Mouse (Mus musculus): ENCODE measurements around the gene Tsen2. TPM values are rescaled to one million over a fixed set of nuclear protein-coding genes. Genes with fewer than 3 reads are reported as not detected.

Tsen2 gene
- polyA plus RNA-seq, 1 experiment: 4.2 TPM

DNA sequence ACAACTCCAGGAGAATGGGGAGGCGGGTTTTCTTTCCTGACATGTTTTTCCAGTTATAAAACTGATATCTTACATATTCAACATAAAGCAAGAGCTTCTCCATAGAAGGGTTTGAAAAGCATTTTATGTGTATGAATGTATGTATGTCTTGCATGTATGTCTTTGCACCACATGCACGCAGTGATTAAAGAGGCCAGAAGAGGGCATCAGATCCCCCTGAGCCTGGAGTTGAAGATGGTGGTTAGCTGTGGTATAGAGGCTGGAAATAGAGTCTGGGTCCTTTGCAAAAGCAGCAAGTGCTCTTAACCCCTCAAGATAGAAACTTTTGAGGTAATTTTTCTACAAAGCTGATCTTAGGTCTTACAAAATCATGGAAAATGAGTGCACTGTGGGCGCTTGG lies 64.7 kb downstream of the Tsen2 start:
- 83% methylated on average over 3 of the region's 3 CpGs for whole genome bisulfite sequencing
- DNase-seq: no peak
- peak; percentile 43 for TF ChIP-seq CTCF (IDR thresholded peaks at IDR 0.05; ENCODE audit: insufficient read depth, low read length)
- TF ChIP-seq POLR2A (IDR thresholded peaks at IDR 0.05; ENCODE audit: borderline replicate concordance, extremely low read depth, low read depth, low read length): no peak

DNA sequence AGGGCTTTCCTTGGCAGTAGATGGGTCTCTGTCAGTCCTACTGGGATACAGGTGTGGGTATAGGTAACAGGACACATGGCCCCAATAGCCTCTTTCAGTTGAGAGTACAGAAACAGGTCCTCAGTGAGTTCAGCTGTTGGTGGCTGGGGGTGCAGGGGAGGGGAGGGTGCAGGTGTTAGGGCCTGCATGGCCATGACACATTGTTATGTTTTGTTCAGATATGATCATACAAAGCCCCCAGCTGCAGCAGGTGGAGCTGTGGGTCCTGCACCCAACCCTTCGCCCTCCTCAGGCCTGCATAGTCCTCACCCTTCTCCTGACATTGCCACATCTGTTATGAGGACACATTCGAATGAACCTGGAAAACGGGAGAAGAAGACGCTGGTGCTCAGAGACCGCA lies 65.8 kb downstream of the Tsen2 start:
- TF ChIP-seq CTCF (IDR thresholded peaks at IDR 0.05; ENCODE audit: insufficient read depth, low read length) (no peak), POLR2A (IDR thresholded peaks at IDR 0.05; ENCODE audit: borderline replicate concordance, extremely low read depth, low read depth, low read length) (no peak)
- WGBS: 92% methylated on average over 5 of the region's 5 CpGs
- no peak overlapping the region for H3K4me3 ChIP-seq (replicated peaks; ENCODE audit: extremely low read depth, low read depth, low read length)
- no peak for DNase-seq
- no peaks in the 10 kb centered on the region; the same call in 1 of the 2 replicates for H3K4me1 ChIP-seq (ENCODE audit: control insufficient read depth, insufficient read depth, low read length)

More for the DNA sequence above, 64.7 kb downstream of the Tsen2 start:
- Histone ChIP-seq H3K4me1 (ENCODE audit: control insufficient read depth, insufficient read depth, low read length) (no peaks in the 10 kb centered on the region; the same call in 1 of the 2 replicates), H3K4me3 (replicated peaks; ENCODE audit: extremely low read depth, low read depth, low read length) (no peak overlapping the region)

DNA sequence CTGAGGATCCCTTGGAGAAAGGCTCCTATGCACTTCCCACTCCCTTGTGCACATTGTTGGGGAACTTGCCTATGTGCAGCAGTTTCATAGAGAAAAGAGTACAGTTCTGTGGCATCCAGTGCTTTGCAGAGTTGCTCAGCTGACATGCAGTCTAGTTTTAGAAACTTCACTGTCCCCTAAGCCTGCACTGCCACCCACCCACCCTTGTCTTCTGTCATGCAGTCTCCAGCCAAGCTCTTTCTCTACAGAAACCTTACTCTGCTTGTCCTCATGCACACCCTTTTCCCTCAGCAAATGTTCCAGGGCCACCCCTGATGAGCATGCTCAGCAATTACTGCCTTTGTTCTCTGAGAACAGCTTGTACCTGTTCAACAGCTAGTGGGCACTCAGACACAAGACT lies 69.3 kb downstream of the Tsen2 start:
- DNase-seq: no peak
- TF ChIP-seq POLR2A (IDR thresholded peaks at IDR 0.05; ENCODE audit: borderline replicate concordance, extremely low read depth, low read depth, low read length) (no peak), CTCF (IDR thresholded peaks at IDR 0.05; ENCODE audit: insufficient read depth, low read length) (no peak)
- Histone ChIP-seq H3K4me3 (replicated peaks; ENCODE audit: extremely low read depth, low read depth, low read length) (no peak overlapping the region), H3K4me1 (ENCODE audit: control insufficient read depth, insufficient read depth, low read length) (no peaks in the 10 kb centered on the region)

DNA sequence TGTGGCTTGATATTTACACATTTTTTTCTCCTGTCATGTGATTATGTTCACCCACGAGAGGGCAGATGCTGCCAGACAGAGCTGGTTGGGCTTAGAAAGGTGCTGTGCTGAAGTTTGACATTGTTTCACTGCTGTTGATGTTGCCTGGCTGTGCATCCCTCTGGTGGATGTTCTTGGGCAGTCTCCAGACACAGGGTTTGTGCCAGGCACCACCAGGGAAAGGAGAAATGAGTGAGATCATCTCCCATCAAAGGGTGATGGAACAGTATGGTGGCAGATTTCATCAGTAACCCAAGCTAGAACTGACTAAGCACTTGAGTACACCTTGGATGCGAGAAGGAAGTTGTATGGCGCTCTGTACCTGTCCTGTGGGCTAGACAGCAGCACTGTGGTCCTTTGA lies 71.5 kb downstream of the Tsen2 start:
- TF ChIP-seq CTCF (IDR thresholded peaks at IDR 0.05; ENCODE audit: insufficient read depth, low read length) (no peak), POLR2A (IDR thresholded peaks at IDR 0.05; ENCODE audit: borderline replicate concordance, extremely low read depth, low read depth, low read length) (no peak)
- Histone ChIP-seq H3K4me1 (ENCODE audit: control insufficient read depth, insufficient read depth, low read length) (no peaks in the 10 kb centered on the region), H3K4me3 (replicated peaks; ENCODE audit: extremely low read depth, low read depth, low read length) (no peak overlapping the region)
- 72% methylated on average over 3 of the region's 3 CpGs for WGBS
- DNase-seq: no peak

DNA sequence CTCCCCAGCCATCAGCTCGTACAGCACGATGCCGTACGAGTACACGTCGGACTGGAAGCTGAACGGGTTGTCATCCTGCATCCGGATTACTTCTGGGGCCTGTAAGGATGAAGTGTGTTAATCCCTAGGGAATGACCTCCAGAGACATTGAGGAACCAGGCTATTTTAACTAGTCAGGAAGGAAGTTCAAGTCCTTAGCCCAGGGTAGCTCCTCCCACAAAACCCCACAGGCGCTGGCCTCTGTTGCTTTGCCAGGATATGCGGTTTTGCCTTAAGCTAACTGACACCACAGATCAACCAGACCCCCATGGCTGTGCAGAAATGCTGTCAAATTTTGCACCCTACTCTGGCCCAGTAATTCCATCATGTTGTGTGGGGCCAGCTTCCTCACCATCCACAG lies 75.4 kb downstream of the Tsen2 start:
- TF ChIP-seq POLR2A (IDR thresholded peaks at IDR 0.05; ENCODE audit: borderline replicate concordance, extremely low read depth, low read depth, low read length) (no peak), CTCF (IDR thresholded peaks at IDR 0.05; ENCODE audit: insufficient read depth, low read length) (no peak)
- no peak overlapping the region for H3K4me3 ChIP-seq (replicated peaks; ENCODE audit: extremely low read depth, low read depth, low read length)
- WGBS: 75% methylated on average over 10 of the region's 10 CpGs
- H3K4me1 ChIP-seq (ENCODE audit: control insufficient read depth, insufficient read depth, low read length): no peaks in the 10 kb centered on the region
- DNase-seq: no peak

DNA sequence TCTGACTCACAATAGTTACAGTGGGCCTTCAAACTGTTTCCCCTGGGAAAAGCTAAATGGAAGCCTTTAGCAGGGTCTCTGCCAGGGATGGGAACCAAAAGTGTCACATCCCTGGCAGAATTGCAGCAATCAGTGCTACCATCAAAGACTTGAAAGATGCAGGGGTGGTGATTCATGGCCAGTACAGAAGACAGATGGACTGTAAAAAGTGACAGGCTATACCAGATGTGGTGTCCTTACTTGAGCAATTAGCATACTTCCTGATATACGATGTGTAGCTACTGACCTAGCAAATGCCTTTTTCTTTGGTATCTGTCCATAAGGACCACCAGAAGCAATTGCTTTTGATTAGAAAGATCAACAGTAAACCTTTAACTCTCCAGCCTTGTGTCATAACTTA lies 76.5 kb downstream of the Tsen2 start:
- DNase-seq: no peak
- TF ChIP-seq POLR2A (IDR thresholded peaks at IDR 0.05; ENCODE audit: borderline replicate concordance, extremely low read depth, low read depth, low read length) (no peak), CTCF (IDR thresholded peaks at IDR 0.05; ENCODE audit: insufficient read depth, low read length) (no peak)
- Histone ChIP-seq H3K4me3 (replicated peaks; ENCODE audit: extremely low read depth, low read depth, low read length) (no peak overlapping the region), H3K4me1 (ENCODE audit: control insufficient read depth, insufficient read depth, low read length) (no peaks in the 10 kb centered on the region)
- WGBS: 67% methylated on average over 1 of the region's 1 CpGs

DNA sequence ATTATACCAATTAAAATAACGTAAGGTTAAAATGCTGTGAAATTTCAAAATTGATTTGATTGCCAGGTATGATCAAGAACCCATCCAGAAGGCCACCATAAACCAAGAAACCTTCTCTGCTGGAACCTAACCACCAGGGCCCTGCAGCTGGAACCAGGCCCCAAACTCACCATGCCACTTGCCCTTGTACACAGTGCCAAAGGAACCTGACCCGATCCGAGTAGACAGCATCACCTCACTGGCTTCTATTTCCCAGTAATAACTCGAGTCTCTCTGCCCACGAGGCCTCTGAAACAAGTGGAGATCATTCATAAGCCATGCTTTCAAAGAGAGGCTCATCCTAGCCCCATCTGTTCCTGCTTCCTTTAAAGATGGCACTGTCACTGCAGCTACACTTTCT lies 81.7 kb downstream of the Tsen2 start:
- DNase-seq: no peak
- WGBS: 84% methylated on average over 5 of the region's 5 CpGs
- TF ChIP-seq POLR2A (IDR thresholded peaks at IDR 0.05; ENCODE audit: borderline replicate concordance, extremely low read depth, low read depth, low read length) (no peak), CTCF (IDR thresholded peaks at IDR 0.05; ENCODE audit: insufficient read depth, low read length) (no peak)

More for the DNA sequence above, 81.7 kb downstream of the Tsen2 start:
- no peak overlapping the region for H3K4me3 ChIP-seq (replicated peaks; ENCODE audit: extremely low read depth, low read depth, low read length)
- no peaks in the 10 kb centered on the region for H3K4me1 ChIP-seq (ENCODE audit: control insufficient read depth, insufficient read depth, low read length)

Other genes starting within 250 kb of the Tsen2 start
- 11.7 and 13.7 TPM in 2 replicates for gene Pparg, start 183.7 kb upstream of the Tsen2 start, polyA plus RNA-seq (2012; rRNA removed)
- 0.40 TPM in 1 of 2 replicates, not detected in the other for gene Mkrn2os, start 47.9 kb downstream of the Tsen2 start, polyA plus RNA-seq (2012; rRNA removed)
- gene Mkrn2, start 57.2 kb downstream of the Tsen2 start, polyA plus RNA-seq (2012; rRNA removed): 57.2 and 68.1 TPM in 2 replicates
- gene Raf1, start 132.0 kb downstream of the Tsen2 start, polyA plus RNA-seq (2012; rRNA removed): 98.6 and 131 TPM in 2 replicates
- gene Tmem40, start 217.7 kb downstream of the Tsen2 start, polyA plus RNA-seq (2012; rRNA removed): 2.2 and 21.5 TPM in 2 replicates
- 5.3 and 8.4 TPM in 2 replicates for gene Cand2, start 229.9 kb downstream of the Tsen2 start, polyA plus RNA-seq (2012; rRNA removed)

All from lung, adult 2 months (tissue).